Mouse (Mus musculus) frontal cortex, adult 2 months (tissue): ENCODE data around the gene Ube2o. TPM values are rescaled to one million over a fixed set of nuclear protein-coding genes. Genes with fewer than 3 reads are reported as not detected.
"Not testable (repeated sequence)": the region's sequence is repeated elsewhere in the genome, so short reads cannot be mapped to it uniquely, and the experiment has no call there.

Experiments
- DNase-seq, 2 experiments: peaks; one replicate each; pipeline ENCODE4 v3.0.0; 2022; ENCODE audit warnings: low spot score in 1 of 2; ENCODE audit errors: extremely low spot score in 1 of 2
- polyA plus RNA-seq: library from polyadenylated mRNA; depleted of rRNA; stranded (reverse); fragments of >200 nt; gene quantifications from 2 replicates; pipeline ENCODE4 v1.2.3, GENCODE M21; 2012

The Ube2o gene
- polyA plus RNA-seq, 1 experiment, result 86.0 TPM

- no peak for DNase-seq
These were observed 34.6 kb upstream of the Ube2o start for GRCm38 (mm10) chr11:116615735-116616437.

- DNase-seq, result no peak
These were observed 32.0 kb upstream of the Ube2o start for GRCm38 (mm10) chr11:116613234-116613633.

GRCm38 (mm10) chr11:116612554-116612953 is 31.3 kb upstream of the Ube2o start:
- no peak for DNase-seq

DNA sequence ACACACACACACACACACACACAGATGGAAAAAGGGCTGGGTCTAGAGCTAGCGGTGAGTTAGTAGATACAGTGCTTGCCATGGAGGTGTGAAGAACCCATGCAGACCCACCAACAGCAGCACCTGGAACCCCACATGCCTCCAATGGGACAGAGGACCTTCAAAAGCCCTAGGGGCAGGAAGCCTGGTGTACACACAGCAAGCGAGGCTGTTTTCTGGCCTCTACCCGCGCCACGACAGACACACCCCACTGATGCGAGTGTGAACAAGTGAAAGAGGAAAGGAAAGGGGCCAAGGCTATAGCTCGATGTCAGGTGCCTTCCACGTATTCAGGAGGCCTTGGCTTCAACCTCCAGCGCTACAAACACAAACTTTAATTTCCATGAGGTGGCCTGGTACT is 30.6 kb upstream of the Ube2o start:
- DNase-seq, result no peak

- not testable (repeated sequence) for DNase-seq
These were observed 29.9 kb upstream of the Ube2o start for GRCm38 (mm10) chr11:116611168-116611567.

DNA sequence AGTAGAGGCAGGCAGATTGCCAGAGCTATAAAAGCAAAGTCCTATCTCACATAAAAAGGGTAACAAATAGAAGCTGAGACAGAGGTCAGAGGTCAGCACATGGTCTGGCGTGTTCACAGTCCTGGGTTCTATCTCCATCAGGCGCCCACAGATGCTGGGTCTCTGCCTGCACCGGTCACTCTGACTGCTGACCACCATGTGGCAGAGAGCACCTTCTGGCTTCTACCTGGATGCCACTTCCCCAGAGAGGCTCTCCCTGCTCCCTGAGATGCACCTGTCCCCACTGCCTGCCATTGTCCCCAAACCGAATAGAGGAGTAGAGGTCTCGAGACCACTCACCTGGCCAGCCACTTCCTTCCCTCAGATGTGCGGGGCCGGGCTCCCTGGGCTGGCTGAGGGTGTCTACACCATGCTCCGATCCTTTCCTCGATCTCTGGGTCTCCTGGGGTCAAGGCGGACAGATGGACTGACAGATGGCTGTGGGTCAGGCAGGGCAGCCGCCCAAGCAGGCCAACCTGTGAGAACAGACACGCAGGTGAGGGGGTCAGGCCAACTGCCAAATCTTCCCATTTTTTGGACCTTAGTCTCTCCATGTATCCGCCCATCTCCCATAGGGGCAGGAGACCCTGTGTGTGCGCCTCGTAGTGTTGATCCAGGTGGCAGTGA is 28.9 kb upstream of the Ube2o start:
- no peak for DNase-seq

GRCm38 (mm10) chr11:116607717-116608116 is 26.5 kb upstream of the Ube2o start:
- no peak for DNase-seq

GRCm38 (mm10) chr11:116604097-116604496 is 22.9 kb upstream of the Ube2o start:
- no peak for DNase-seq

GRCm38 (mm10) chr11:116603339-116603738 is 22.1 kb upstream of the Ube2o start:
- DNase-seq, result no peak

DNA sequence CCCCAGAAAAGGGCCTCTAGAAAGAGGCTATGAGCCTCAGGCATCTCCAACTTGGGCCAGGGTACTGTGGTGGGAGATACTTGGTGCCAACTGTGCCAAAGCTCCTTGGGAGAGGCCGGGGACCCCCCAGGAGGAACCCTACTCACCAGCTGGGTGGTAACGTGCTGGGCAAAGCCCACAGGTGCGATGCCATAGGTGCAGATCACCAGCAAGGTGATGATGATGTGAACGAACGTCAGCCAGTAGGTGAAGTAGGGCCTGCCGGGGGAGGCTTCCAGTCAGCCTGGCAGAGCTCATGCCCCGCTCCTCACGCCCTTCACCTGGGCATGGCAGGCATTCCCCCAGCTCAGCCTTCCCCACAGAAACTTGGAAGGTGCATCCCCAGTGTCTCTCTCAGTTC is 20.8 kb upstream of the Ube2o start:
- no peak for DNase-seq

- DNase-seq, result no peak
These were observed 19.9 kb upstream of the Ube2o start for GRCm38 (mm10) chr11:116601166-116601565.

DNA sequence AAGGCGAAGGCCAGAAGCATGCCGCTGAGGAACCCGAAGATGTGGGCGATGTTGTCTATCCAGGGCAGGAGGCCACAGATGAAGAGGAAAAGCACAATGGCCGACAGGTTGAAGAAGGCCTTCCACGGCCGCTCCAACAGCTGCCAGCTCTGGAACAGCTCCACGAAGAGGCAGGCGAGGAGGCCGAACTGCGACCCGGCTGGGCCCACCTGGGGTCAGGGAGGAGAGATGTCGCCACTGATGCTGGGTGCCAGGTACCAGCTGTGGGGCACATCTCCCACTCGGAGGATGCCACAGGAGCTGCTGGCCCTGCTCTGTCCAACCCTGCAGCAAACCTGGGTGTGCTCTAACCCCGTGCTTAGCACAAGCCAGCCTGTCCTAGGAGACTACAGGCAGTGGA is 18.0 kb upstream of the Ube2o start:
- DNase-seq, result no peak

GRCm38 (mm10) chr11:116598193-116598592 is 16.9 kb upstream of the Ube2o start:
- DNase-seq, result no peak

- DNase-seq, result no peak
These were observed 15.5 kb upstream of the Ube2o start for GRCm38 (mm10) chr11:116596766-116597165.

DNA sequence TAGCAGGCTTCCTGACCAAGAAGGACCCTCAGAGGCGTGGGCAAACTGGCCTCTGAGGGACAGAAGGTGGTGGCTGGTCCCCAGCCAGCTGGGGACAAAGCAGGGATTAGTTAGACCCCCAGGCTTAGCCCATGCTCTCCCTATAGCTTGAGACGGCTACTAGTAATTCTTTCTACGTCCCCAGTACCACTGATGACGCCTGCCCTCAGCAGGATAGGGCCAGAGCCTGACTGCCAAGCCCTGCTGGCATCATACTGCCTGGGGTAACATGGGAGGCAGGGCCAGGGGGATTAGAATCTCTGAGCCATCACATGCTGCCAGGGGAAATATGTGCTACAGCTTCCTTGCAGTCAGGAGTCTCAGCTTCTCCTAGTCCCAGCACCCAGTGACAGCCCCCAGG is 12.1 kb upstream of the Ube2o start:
- DNase-seq, result no peak

DNA sequence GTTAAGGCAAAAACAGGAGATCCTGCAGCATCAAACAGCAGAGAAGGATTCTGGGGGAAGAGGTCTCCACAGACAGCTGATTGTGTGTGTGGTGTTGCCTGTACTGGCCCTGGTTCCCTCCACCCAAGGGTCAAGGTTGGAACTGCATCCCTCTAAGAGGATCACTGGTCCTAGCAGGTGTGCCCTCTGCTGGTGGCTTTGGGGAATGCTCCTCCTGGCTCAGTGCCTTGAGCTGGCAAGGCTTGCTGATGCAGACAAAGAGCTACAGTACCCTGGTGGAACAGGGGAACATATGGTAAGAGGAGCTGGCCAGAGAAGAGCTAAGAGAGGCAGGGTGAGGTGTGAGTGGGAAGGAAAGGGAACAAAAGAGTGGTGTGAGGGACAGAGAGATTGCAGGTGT is 11.2 kb upstream of the Ube2o start:
- DNase-seq, result peak; percentile 84 to 99

DNA sequence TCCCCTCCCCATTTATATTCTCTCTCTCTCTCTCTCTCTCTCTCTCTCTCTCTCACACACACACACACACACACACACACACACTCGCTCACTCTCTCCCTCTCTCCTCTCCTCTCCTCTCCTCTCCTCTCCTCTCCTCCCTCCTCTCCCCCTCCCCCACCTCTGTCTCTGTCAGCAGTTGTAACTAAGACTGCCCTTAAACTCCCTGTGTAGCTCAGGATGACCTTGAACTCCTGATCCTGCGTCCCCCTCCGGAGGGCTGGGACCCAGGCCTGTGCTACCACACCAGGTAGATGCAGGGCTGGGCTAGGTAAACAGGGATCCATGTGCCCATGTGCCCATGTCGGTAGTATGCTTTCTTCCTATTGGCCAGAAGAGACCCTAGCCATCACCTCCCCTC is 10.4 kb upstream of the Ube2o start:
- DNase-seq, result no peak

GRCm38 (mm10) chr11:116589574-116589973 is 8.3 kb upstream of the Ube2o start:
- DNase-seq, result no peak

- no peak for DNase-seq
These were observed 7.8 kb upstream of the Ube2o start for GRCm38 (mm10) chr11:116589020-116589531.

- peak in 1 of 2 experiments; percentile 78 for DNase-seq
These were observed 5.8 kb upstream of the Ube2o start for GRCm38 (mm10) chr11:116586801-116587631.

- DNase-seq, result no peak
These were observed 5.1 kb upstream of the Ube2o start, which contains the start of gene Aanat for GRCm38 (mm10) chr11:116586310-116586709. Gene Aanat (plus strand): TSS chr11:116586432.
